Mouse (Mus musculus) induced T-regulatory cell, adult 2 months (primary cell): ENCODE results near the gene Mxra7.
"Not testable (repeated sequence)": the region's sequence is repeated elsewhere in the genome, so short reads cannot be mapped to it uniquely, and the experiment has no call there.

Experiments used
- DNase-seq: peaks from one replicate; pipeline ENCODE4 v3.0.0-alpha.2; 2012; ENCODE audit warnings: low read depth

Gene Mxra7

GRCm38 (mm10) chr11:116827534-116828165, at the start of gene Mxra7:
Mxra7 (minus strand) TSS chr11:116828046.
- DNase-seq: peak; percentile 64

- DNase-seq: no peak
These were observed 46.1 kb upstream of the Mxra7 start for GRCm38 (mm10) chr11:116873987-116874386.

- no peak for DNase-seq
These were observed 43.7 kb upstream of the Mxra7 start for GRCm38 (mm10) chr11:116871538-116871937.

- peak; percentile 28 for DNase-seq
These were observed 41.8 kb upstream of the Mxra7 start for GRCm38 (mm10) chr11:116869641-116870040.

- DNase-seq: no peak
These were observed 41.4 kb upstream of the Mxra7 start for GRCm38 (mm10) chr11:116869223-116869622.

- DNase-seq: no peak
These were observed 40.3 kb upstream of the Mxra7 start for GRCm38 (mm10) chr11:116868129-116868528.

GRCm38 (mm10) chr11:116865945-116866585, 38.2 kb upstream of the Mxra7 start:
- no peak for DNase-seq

GRCm38 (mm10) chr11:116864444-116864843, 36.6 kb upstream of the Mxra7 start:
- DNase-seq: no peak

GRCm38 (mm10) chr11:116857183-116857850, 29.5 kb upstream of the Mxra7 start:
- no peak for DNase-seq

GRCm38 (mm10) chr11:116854279-116854678, 26.4 kb upstream of the Mxra7 start:
- DNase-seq: no peak

GRCm38 (mm10) chr11:116853512-116853928, 25.7 kb upstream of the Mxra7 start:
- DNase-seq: peak; percentile 96

GRCm38 (mm10) chr11:116852891-116853511, 25.2 kb upstream of the Mxra7 start, which contains the start of gene Srsf2:
Srsf2 (minus strand) TSS chr11:116853094.
- peak; percentile 97 for DNase-seq

- DNase-seq: peak; percentile 89
These were observed 24.5 kb upstream of the Mxra7 start, which contains the start of gene Mfsd11 for GRCm38 (mm10) chr11:116852291-116852890. Mfsd11 (plus strand) TSS chr11:116852440.

- DNase-seq: no peak
These were observed 23.9 kb upstream of the Mxra7 start for GRCm38 (mm10) chr11:116851576-116852290.

- DNase-seq: peak; percentile 58
These were observed 23.1 kb upstream of the Mxra7 start for GRCm38 (mm10) chr11:116850833-116851477.

- DNase-seq: peak; percentile 47
These were observed 22.2 kb upstream of the Mxra7 start for GRCm38 (mm10) chr11:116850085-116850484.

- no peak for DNase-seq
These were observed 21.7 kb upstream of the Mxra7 start for GRCm38 (mm10) chr11:116849587-116849986.

- DNase-seq: not testable (repeated sequence)
These were observed 21.0 kb upstream of the Mxra7 start for GRCm38 (mm10) chr11:116848877-116849178.

- DNase-seq: no peak
These were observed 20.4 kb upstream of the Mxra7 start for GRCm38 (mm10) chr11:116848086-116848876.
